Comparison of ENCODE assay signal across 20 mouse cellular contexts in genomic region chr8:44177016-44177415, GRCm38 (mm10).
DNase-seq lines count a peak whose midpoint lies in the region; ATAC-seq and TF ChIP-seq lines count a peak whose summit lies in the region.
"Had no signal": no experiment of that assay in that cellular context is flagged by ENCODE, and none has a peak within 500 bp of the region (broad histone marks: within the 10 kb centered on the region; RNA-seq: fewer than 3 reads in every experiment).

No protein-coding gene starts in this region.

- H3K27ac ChIP-seq in hindbrain, embryonic 14.5 days, result no peak overlapping the region
- no peak overlapping the region for H3K27ac ChIP-seq in hindbrain, embryonic 13.5 days
- H3K27ac ChIP-seq in lung, postnatal 0 days (ENCODE audit: low read length), result no peak overlapping the region
- H3K27ac ChIP-seq: hindbrain, embryonic 10.5 days; macrophage; midbrain, embryonic 10.5 days; neural tube, embryonic 15.5 days; stomach, embryonic 15.5 days had no signal

- no peak overlapping the region for H3K4me3 ChIP-seq in hindbrain, embryonic 14.5 days (replicated peaks; ENCODE audit: low read length)
- H3K4me3 ChIP-seq in hindbrain, embryonic 13.5 days, result no peak overlapping the region
- H3K4me3 ChIP-seq in lung, postnatal 0 days (ENCODE audit: low read depth, low read length), result no peak overlapping the region
- H3K4me3 ChIP-seq: hindbrain, embryonic 10.5 days; midbrain, embryonic 10.5 days; neural tube, embryonic 15.5 days; stomach, embryonic 15.5 days had no signal

- no peak for TF ChIP-seq EP300 in lung, postnatal 0 days (IDR thresholded peaks at IDR 0.05)

- no peaks in the 10 kb centered on the region for H3K4me1 ChIP-seq in hindbrain, embryonic 14.5 days (replicated peaks; ENCODE audit: control insufficient read depth, insufficient read depth, low read length)
- H3K4me1 ChIP-seq in hindbrain, embryonic 13.5 days (replicated peaks), result no peaks in the 10 kb centered on the region
- H3K4me1 ChIP-seq in lung, postnatal 0 days (ENCODE audit: insufficient read depth, low read depth, low read length), result no peaks in the 10 kb centered on the region
- H3K4me1 ChIP-seq: hindbrain, embryonic 10.5 days; midbrain, embryonic 10.5 days; neural tube, embryonic 15.5 days; stomach, embryonic 15.5 days had no signal

- DNase-seq in cerebellum, postnatal 36 days, result no peak
- peak; percentile 64 for DNase-seq in hindbrain, embryonic 14.5 days (ENCODE audit: low spot score)
- peak; percentile 8 for DNase-seq in lung, postnatal 0 days (ENCODE audit: low spot score)
- no peak for DNase-seq in lung, postnatal 4 days
- DNase-seq in brain, embryonic 14.5 days (ENCODE audit: low read depth), result peak; percentile 62
- DNase-seq in adrenal gland, adult 8-10 months, result no peak
- DNase-seq: gastrocnemius, postnatal 36 days; kidney, adult 8-10 months; lung, adult 18-20 months; thymus, adult 2 months had no signal

- no peak for TF ChIP-seq CTCF in lung, postnatal 0 days (IDR thresholded peaks at IDR 0.05)
- no peak for TF ChIP-seq CTCF in brain, embryonic 14.5 days (IDR thresholded peaks at IDR 0.05; ENCODE audit: borderline replicate concordance, extremely low read depth, insufficient read depth, insufficient read length)

- H3K9ac ChIP-seq in hindbrain, embryonic 14.5 days, result no peak overlapping the region
- H3K9ac ChIP-seq in hindbrain, embryonic 13.5 days, result no peak overlapping the region
- no peak overlapping the region for H3K9ac ChIP-seq in lung, postnatal 0 days (replicated peaks; ENCODE audit: low read depth)
- H3K9ac ChIP-seq: neural tube, embryonic 15.5 days; stomach, embryonic 15.5 days had no signal

- H3K4me2 ChIP-seq in hindbrain, embryonic 14.5 days (replicated peaks), result no peak overlapping the region
- H3K4me2 ChIP-seq in hindbrain, embryonic 13.5 days, result no peak overlapping the region
- no peak overlapping the region for H3K4me2 ChIP-seq in lung, postnatal 0 days (replicated peaks; ENCODE audit: low read depth, low read length)
- H3K4me2 ChIP-seq: liver, embryonic 11.5 days; neural tube, embryonic 15.5 days; stomach, embryonic 15.5 days had no signal

- 43% methylated on average over 4 of the region's 4 CpGs for WGBS in hindbrain, embryonic 14.5 days
- WGBS in hindbrain, embryonic 13.5 days, result 42% methylated on average over 4 of the region's 4 CpGs
- WGBS in lung, postnatal 0 days, result 19% methylated on average over 4 of the region's 4 CpGs

- no peaks in the 10 kb centered on the region for H3K27me3 ChIP-seq in hindbrain, embryonic 14.5 days (ENCODE audit: control insufficient read depth, insufficient read depth, low read length)
- no peaks in the 10 kb centered on the region for H3K27me3 ChIP-seq in hindbrain, embryonic 13.5 days
- no peaks in the 10 kb centered on the region for H3K27me3 ChIP-seq in lung, postnatal 0 days (replicated peaks; ENCODE audit: insufficient read depth, low read length)
- H3K27me3 ChIP-seq: neural tube, embryonic 15.5 days; stomach, embryonic 15.5 days had no signal

- ATAC-seq in cerebellum, adult (ENCODE audit: insufficient number of reproducible peaks, low FRiP score, low TSS enrichment), result 0 out of 2 replicates have a peak, but pooled peaks have one; percentile 20
- no peak for ATAC-seq in hindbrain, embryonic 14.5 days (ENCODE audit: low FRiP score)
- ATAC-seq in hindbrain, embryonic 13.5 days (ENCODE audit: low FRiP score), result no peak
- no peak for ATAC-seq in lung, postnatal 0 days
- ATAC-seq: CD4-positive, CD25-positive, alpha-beta regulatory T cell, adult 4 months; forebrain, embryonic 16.5 days had no signal

- no peaks in the 10 kb centered on the region for H3K36me3 ChIP-seq in hindbrain, embryonic 14.5 days (replicated peaks; ENCODE audit: control insufficient read depth, insufficient read depth)
- no peaks in the 10 kb centered on the region for H3K36me3 ChIP-seq in hindbrain, embryonic 13.5 days
- H3K36me3 ChIP-seq in lung, postnatal 0 days (ENCODE audit: insufficient read depth, low read length), result no peaks in the 10 kb centered on the region
- H3K36me3 ChIP-seq: hindbrain, embryonic 10.5 days; midbrain, embryonic 10.5 days; neural tube, embryonic 15.5 days; stomach, embryonic 15.5 days had no signal

- TF ChIP-seq POLR2A in brain, embryonic 14.5 days (IDR thresholded peaks at IDR 0.05; ENCODE audit: borderline replicate concordance, extremely low read depth, insufficient read depth, insufficient read length, poor library complexity, severe bottlenecking), result no peak

- H3K9me3 ChIP-seq in hindbrain, embryonic 14.5 days (ENCODE audit: control insufficient read depth, low read length), result no peaks in the 10 kb centered on the region
- H3K9me3 ChIP-seq in hindbrain, embryonic 13.5 days, result no peaks in the 10 kb centered on the region
- H3K9me3 ChIP-seq in lung, postnatal 0 days (ENCODE audit: low read length), result no peaks in the 10 kb centered on the region
- H3K9me3 ChIP-seq: hindbrain, embryonic 10.5 days; midbrain, embryonic 10.5 days; neural tube, embryonic 15.5 days; stomach, embryonic 15.5 days had no signal

Comparison
In these comparisons a context has a peak if more than half of its experiments do, and no peak if none do; other contexts are left out.
1. DNase-seq: peak in hindbrain, embryonic 14.5 days (single experiment), lung, postnatal 0 days (single experiment) and brain, embryonic 14.5 days (single experiment); none in cerebellum, postnatal 36 days (0 of 2), lung, postnatal 4 days (0 of 2) and adrenal gland, adult 8-10 months (single experiment).